Mouse (Mus musculus) limb, embryonic 15.5 days (tissue): ENCODE measurements around the gene Pacrg. TPM values are rescaled to one million over a fixed set of nuclear protein-coding genes. Genes with fewer than 3 reads are reported as not detected.

Source experiments
- ATAC-seq: fragments of 200-750 bp; cut with Nextera tagmentation; 2 replicates; pipeline ENCODE4 v1.8.0; 2017; ENCODE audit warnings: low read depth, moderate TSS enrichment; ENCODE audit not compliant: insufficient number of reproducible peaks, low FRiP score, low TSS enrichment
- H3K27ac ChIP-seq: fragments of 300-500 bp; sonication (generic); 2 replicates; pipeline ENCODE4 v1.5.1; 2015; ENCODE audit warnings: moderate library complexity, mild to moderate bottlenecking, inconsistent platforms
- H3K27me3 ChIP-seq: fragments of 300-500 bp; sonication (generic); 2 replicates; pipeline ENCODE4 v1.6.1; 2015; ENCODE audit warnings: inconsistent platforms
- H3K36me3 ChIP-seq: fragments of 300-500 bp; sonication (generic); 2 replicates; pipeline ENCODE4 v1.6.1; 2015; ENCODE audit warnings: inconsistent platforms
- H3K4me1 ChIP-seq: fragments of 300-500 bp; sonication (generic); 2 replicates; pipeline ENCODE4 v1.6.1; 2015; ENCODE audit warnings: inconsistent platforms
- H3K4me2 ChIP-seq: fragments of 300-500 bp; sonication (generic); 2 replicates; pipeline ENCODE4 v1.6.1; 2015; ENCODE audit warnings: mild to moderate bottlenecking, inconsistent platforms
- H3K4me3 ChIP-seq: fragments of 300-500 bp; sonication (generic); 2 replicates; pipeline ENCODE4 v1.5.1; 2015; ENCODE audit warnings: mild to moderate bottlenecking, inconsistent platforms
- H3K9ac ChIP-seq: fragments of 300-500 bp; sonication (generic); 2 replicates; pipeline ENCODE4 v1.6.1; 2015; ENCODE audit warnings: inconsistent platforms
- H3K9me3 ChIP-seq: fragments of 300-500 bp; sonication (generic); 2 replicates; pipeline ENCODE4 v1.6.1; 2016; ENCODE audit warnings: inconsistent platforms
- WGBS: fragments of 180-500 bp; shearing (Covaris S2); methylation state at CpG from one replicate; pipeline ENCODE4 v1.1.7; 2015; 5-methylcytosine and 5-hydroxymethylcytosine counted together
- polyA plus RNA-seq: library from polyadenylated mRNA; unstranded; fragments of >200 nt; fragmentation: Nextera tagmentation; extraction: Ambion mirVana; gene quantifications from 2 replicates; pipeline ENCODE4 v1.2.1, GENCODE M21; 2015

The Pacrg gene
- polyA plus RNA-seq, 1 experiment from 2014 or later = 1.1 TPM

DNA sequence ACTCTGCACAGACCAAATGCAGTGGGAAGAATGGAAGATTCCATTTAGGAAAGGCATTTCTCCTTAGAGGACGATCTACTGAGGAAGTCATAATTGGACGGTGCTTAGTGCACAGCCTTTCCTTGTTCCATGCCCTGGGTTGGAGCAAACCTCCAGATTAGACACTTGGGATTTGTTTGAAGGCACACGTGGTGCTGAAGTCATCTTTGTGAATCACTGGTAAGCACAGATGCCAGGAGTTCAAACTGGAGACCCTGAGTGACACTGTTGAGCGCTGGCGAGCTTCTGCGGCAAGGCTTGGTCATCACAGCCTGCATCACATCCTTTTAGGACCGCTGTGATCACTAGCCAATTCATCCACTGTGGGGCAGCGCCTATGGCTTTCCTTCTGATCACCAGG, 385.7 kb downstream of the Pacrg start:
- no peaks in the 10 kb centered on the region for H3K36me3 ChIP-seq
- H3K27me3 ChIP-seq = no peaks in the 10 kb centered on the region
- H3K9ac ChIP-seq = no peak overlapping the region
- ATAC-seq = no peak
- no peak overlapping the region for H3K4me2 ChIP-seq
- no peaks in the 10 kb centered on the region for H3K9me3 ChIP-seq
- peaks cover 9% of the 10 kb centered on the region; the same call in 1 of the 2 replicates for H3K4me1 ChIP-seq
- 82% methylated on average over 8 of the region's 8 CpGs for WGBS
- H3K27ac ChIP-seq = no peak overlapping the region
- H3K4me3 ChIP-seq = no peak overlapping the region

DNA sequence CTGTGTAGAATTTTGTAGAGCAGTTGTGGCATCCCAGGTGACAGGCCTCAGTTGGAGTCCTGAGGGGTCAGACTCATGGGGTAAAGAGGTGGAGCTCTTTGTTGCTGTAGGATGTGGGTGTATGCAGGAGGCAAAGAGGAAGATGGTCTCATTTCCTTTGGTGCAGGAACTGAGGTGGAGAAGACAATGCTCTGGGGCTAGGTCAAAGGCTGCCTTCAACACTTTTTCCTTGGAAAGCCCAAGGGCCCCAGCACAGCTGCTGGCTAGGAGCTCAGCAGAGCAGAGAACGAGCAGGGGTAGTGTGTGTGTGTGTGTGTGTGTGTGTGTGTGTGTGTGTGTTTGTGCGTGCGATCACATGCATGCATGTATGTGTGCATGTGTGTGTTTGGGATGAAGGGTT, 387.3 kb downstream of the Pacrg start:
- 83% methylated on average over 3 of the region's 3 CpGs for WGBS
- ATAC-seq = no peak
- Histone ChIP-seq H3K36me3 (no peaks in the 10 kb centered on the region), H3K4me2 (no peak overlapping the region), H3K9me3 (no peaks in the 10 kb centered on the region), H3K27me3 (no peaks in the 10 kb centered on the region), H3K9ac (no peak overlapping the region), H3K4me1 (peaks cover 9% of the 10 kb centered on the region; the same call in 1 of the 2 replicates), H3K4me3 (no peak overlapping the region), H3K27ac (no peak overlapping the region)

DNA sequence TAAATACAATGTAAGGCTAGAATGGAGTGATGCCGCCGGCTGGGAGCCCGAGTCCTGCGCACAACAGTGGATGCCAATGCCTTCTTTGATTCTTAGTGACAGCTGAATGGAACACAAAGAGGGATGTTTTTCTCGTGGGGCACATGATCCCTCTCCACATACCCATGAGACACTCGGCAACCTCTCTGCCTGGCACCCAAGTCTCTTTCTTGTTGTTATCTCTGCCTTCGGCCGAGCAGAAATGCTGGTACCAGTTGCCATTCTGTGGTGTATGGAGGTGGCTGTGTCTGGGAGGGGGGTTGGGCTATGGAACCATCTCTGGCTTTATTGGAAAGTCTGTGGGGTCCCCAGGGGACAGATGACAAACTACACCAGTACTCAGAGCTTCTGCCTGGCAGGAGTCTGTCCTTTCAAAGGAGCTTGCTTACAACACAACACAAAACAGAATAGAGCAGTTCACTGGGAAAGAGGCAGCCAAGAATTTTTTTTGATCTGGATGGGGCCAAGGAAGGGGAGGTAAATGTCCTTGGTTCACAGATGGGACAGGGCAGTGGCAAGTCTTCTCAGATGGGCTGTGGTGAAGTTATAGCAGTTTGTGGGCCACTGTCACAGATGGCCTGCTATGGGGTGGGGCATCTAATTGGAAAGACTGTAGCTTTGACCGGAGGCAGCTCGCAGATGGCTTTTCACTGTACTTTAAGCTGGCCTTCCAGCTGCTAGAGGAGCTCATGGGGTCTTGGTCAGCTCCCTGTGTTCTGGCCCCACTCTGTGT, 388.6 kb downstream of the Pacrg start:
- Histone ChIP-seq H3K4me2 (no peak overlapping the region), H3K27me3 (no peaks in the 10 kb centered on the region), H3K4me1 (peaks cover 9% of the 10 kb centered on the region; the same call in 1 of the 2 replicates), H3K9me3 (no peaks in the 10 kb centered on the region), H3K27ac (no peak overlapping the region), H3K4me3 (no peak overlapping the region), H3K36me3 (no peaks in the 10 kb centered on the region), H3K9ac (no peak overlapping the region)
- no peak for ATAC-seq
- 80% methylated on average over 10 of the region's 10 CpGs for WGBS

DNA sequence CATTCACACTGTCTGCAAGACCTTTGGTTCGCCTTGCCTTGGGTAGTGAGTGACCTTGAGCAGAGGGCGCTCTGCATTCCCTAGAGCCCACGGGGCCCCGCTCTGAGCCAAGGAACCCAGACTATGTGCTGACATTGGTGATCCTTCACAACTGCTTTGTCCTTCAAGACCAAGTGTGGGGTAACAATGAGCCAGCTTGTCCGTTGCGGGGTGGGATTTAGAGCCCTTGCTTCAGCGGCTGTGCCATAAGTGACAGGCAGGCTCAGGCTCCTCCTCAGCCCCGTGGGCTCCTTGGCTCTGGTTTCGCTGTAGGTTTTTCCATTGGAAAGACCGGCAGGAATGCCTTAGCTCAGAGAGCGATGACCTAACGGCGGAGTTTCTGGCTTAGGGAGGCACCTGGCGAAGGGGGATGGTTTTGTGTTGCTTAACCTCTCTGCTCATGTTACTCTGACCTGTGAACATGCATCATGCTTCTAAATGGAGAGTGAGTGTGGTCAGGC, 390.3 kb downstream of the Pacrg start:
- WGBS = 63% methylated on average over 14 of the region's 14 CpGs

DNA sequence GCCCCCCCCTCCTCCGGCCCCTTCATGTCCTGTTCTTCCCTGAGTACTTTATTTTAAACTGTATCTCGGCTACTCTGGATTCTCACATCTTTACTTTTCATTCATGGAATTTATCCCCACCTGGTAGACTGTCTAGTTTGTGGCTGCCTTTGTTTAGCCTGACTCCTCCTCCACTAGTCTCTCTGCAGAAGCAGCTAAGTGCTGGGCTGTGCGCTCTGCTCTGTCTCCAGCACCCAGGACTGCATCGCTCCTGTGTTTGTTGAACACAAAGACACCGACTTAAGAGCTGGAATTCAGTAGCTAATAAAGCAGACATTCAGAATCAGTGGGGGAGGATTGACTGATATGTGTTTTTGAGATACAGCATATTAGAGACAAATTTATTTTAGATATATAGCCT, 391.7 kb downstream of the Pacrg start:
- no peak for ATAC-seq
- no peak overlapping the region for H3K4me3 ChIP-seq
- no peak overlapping the region for H3K4me2 ChIP-seq
- WGBS = 72% methylated on average over 5 of the region's 5 CpGs
- no peaks in the 10 kb centered on the region for H3K36me3 ChIP-seq
- peaks cover 9% of the 10 kb centered on the region; the same call in 1 of the 2 replicates for H3K4me1 ChIP-seq
- no peak overlapping the region for H3K27ac ChIP-seq
- H3K27me3 ChIP-seq = no peaks in the 10 kb centered on the region
- no peak overlapping the region for H3K9ac ChIP-seq
- H3K9me3 ChIP-seq = no peaks in the 10 kb centered on the region

More for the DNA sequence above, 390.3 kb downstream of the Pacrg start:
- H3K27me3 ChIP-seq = no peaks in the 10 kb centered on the region
- H3K4me1 ChIP-seq = peaks cover 9% of the 10 kb centered on the region; the same call in 1 of the 2 replicates
- peak overlapping the region; percentile 54; the same call in 1 of the 2 replicates for H3K27ac ChIP-seq
- H3K36me3 ChIP-seq = no peaks in the 10 kb centered on the region
- H3K4me2 ChIP-seq = no peak overlapping the region
- peak; percentile 50; the same call in 1 of the 2 replicates for ATAC-seq
- no peaks in the 10 kb centered on the region for H3K9me3 ChIP-seq
- H3K4me3 ChIP-seq = no peak overlapping the region
- H3K9ac ChIP-seq = no peak overlapping the region

DNA sequence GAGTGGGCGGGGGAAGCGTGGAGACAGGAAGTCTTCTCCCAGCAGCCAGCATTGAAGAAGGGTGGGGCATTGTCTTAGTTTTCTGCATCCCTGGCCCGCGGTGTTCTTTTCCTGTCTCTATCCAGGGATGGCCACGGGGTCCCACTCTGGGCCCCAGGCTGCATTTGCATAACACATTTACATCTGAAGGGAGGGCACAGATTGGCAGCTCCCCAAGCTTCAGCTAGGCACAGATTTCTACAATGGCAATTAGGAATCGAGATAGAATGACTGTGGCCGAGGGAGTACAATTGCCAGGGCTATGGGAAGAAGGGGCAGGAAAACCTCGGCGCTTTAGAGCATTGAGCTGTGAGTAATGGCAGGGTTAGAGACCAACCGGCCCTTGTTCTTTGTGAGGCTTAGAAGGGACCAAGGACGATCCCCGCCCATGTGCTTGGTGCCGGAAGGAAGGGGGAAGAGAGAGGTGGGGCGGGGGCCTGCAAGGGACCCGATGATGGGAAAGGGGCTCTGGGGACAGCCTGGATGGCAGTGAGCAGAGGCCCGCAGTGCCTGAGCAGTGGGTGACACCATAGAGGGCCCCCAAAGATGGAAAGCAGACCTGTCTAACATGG, 398.5 kb downstream of the Pacrg start:
- no peak for ATAC-seq

DNA sequence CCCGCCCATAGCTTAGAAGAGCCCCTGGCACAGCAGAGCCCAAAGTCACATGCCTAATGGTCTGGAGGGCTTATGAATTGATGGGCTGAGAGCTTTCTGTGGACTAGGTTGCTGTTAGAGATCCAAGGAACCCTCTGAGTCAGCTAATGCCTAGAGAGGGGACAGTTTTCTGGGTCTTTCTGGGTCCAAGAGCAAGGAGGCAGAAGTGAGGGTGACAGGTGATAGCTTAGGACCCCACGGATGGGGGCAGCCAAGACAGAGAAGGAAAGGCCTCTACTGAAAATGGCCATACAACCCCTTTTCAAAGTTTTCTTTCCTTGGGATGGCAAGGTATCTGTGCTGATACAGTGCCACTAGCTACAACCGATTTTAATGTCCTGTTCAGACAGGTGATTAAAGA, 399.1 kb downstream of the Pacrg start:
- Histone ChIP-seq H3K4me1 (peaks cover 4% of the 10 kb centered on the region; the same call in 1 of the 2 replicates), H3K36me3 (no peaks in the 10 kb centered on the region), H3K27me3 (no peaks in the 10 kb centered on the region), H3K4me2 (no peak overlapping the region), H3K4me3 (no peak overlapping the region), H3K27ac (no peak overlapping the region), H3K9ac (no peak overlapping the region), H3K9me3 (no peaks in the 10 kb centered on the region)
- ATAC-seq = no peak
- WGBS = 81% methylated on average over 3 of the region's 3 CpGs

More for the DNA sequence above, 398.5 kb downstream of the Pacrg start:
- peaks cover 4% of the 10 kb centered on the region; the same call in 1 of the 2 replicates for H3K4me1 ChIP-seq
- H3K27ac ChIP-seq = no peak overlapping the region
- H3K27me3 ChIP-seq = no peaks in the 10 kb centered on the region
- 50% methylated on average over 16 of the region's 16 CpGs for WGBS
- H3K36me3 ChIP-seq = no peaks in the 10 kb centered on the region
- no peak overlapping the region for H3K4me3 ChIP-seq
- H3K4me2 ChIP-seq = no peak overlapping the region
- H3K9me3 ChIP-seq = no peaks in the 10 kb centered on the region
- H3K9ac ChIP-seq = no peak overlapping the region

DNA sequence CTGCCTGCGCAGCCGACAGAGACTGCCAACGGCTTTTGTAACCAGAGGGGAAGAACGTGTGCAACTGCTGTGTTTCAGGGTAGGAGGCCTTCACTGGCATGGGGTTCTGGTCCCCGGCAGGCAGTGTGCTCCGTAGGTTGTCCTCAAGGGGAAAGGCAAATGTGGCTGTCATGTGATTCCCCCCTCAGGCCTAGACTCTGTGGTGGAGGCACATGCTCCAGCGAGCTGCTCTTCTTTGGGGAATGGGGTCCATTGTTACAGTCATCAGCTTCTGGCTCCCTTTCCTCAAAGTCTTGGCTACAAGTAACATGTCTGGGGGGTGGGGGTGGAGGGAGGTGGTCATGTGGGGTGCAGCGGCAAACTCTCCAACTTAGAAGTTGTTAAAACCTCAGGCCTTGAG, 400.3 kb downstream of the Pacrg start:
- no peak for ATAC-seq
- no peak overlapping the region for H3K4me3 ChIP-seq
- no peaks in the 10 kb centered on the region for H3K36me3 ChIP-seq
- no peaks in the 10 kb centered on the region for H3K9me3 ChIP-seq
- peaks cover 4% of the 10 kb centered on the region; the same call in 1 of the 2 replicates for H3K4me1 ChIP-seq
- 68% methylated on average over 8 of the region's 8 CpGs for WGBS
- H3K9ac ChIP-seq = no peak overlapping the region
- no peaks in the 10 kb centered on the region for H3K27me3 ChIP-seq
- no peak overlapping the region for H3K4me2 ChIP-seq
- H3K27ac ChIP-seq = no peak overlapping the region

DNA sequence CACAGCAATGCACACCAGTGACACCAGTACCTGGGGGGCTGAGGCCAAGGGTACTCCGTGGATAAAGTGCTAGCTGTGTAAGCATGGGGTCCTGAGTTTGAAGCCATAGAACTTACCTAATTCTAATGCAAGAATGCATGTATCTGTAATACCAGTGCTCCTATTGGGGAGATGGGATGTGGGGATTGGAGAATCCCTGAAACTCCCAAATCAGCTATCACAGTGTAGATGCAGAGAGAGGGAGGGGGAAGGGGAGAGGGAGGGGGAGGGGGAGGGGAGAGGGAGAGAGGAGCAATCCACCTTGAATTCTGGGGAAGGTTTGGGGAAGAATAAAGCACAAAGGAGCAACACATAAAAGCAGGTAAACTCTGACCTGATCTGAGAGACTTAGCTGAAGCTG, 405.2 kb downstream of the Pacrg start:
- Histone ChIP-seq H3K27ac (no peak overlapping the region), H3K4me2 (no peak overlapping the region), H3K9me3 (no peaks in the 10 kb centered on the region), H3K9ac (no peak overlapping the region), H3K4me3 (no peak overlapping the region), H3K4me1 (no peaks in the 10 kb centered on the region), H3K36me3 (no peaks in the 10 kb centered on the region), H3K27me3 (no peaks in the 10 kb centered on the region)
- WGBS = 44% methylated on average over 1 of the region's 1 CpGs
- ATAC-seq = no peak

DNA sequence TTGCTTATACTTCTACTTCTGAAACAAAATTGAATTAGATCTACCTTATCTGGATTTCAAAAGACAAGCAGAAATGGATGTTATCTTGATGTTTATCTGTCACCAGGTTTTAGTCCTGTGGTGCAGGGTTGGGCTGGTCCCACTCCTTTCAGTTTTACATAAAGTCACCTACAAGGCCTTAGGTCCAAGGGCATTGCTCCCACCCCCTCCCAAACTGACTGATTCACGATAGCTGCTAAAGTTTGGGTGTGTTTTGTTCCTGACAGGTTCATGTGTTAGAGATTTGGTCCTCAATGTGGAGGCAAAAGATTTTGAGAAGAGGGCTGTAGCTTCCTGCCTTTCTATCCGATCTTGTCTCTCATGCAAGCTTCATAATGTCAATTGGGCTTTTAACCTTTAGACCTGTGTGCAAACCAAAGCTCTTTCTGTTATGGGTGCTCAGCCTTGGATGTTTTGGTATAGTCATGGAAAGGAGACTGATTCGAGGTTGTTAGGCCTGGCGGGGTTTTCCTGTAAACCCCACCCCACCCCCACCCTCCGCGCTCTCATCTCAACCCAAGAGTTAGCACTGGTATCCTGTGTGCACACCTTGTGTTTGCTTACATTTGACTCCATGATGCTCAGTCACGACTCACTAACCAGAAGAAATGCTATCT, 407.5 kb downstream of the Pacrg start:
- WGBS = 86% methylated on average over 7 of the region's 7 CpGs
- H3K4me3 ChIP-seq = no peak overlapping the region
- H3K36me3 ChIP-seq = no peaks in the 10 kb centered on the region

DNA sequence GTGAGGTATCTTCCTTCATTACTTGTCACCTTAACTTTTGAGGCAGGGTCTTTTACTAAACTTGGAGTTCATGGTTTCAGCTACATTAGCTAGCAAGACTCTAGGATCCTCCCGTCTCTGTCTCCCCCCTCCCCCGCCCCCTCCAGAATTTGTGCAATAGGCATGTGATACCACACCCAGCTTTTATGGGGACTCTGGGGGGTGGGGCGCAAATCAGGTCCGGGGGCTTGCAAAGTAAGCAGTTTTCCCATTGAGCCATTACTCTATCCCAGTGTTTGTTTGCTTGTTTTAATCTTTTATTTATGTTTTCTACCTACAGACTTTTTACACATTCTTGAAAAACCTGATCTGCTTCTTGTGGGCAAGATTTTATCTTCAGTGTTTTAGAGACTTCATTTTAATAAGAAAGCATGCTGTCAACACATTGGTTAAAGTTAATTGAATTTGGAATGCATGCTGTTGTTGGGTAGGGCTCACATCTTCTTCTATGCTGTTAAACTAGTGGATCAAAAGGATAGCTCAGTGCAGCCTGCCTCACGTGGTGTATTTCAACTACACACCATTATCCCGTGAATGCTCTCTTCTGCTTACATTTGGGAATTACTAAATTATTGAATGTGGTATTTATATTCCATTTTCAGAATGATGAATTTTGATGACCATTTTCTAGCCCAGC, 408.1 kb downstream of the Pacrg start:
- no peaks in the 10 kb centered on the region for H3K27me3 ChIP-seq
- ATAC-seq = no peak
- no peak overlapping the region for H3K4me2 ChIP-seq
- 45% methylated on average over 6 of the region's 6 CpGs for WGBS
- H3K4me3 ChIP-seq = no peak overlapping the region
- no peaks in the 10 kb centered on the region for H3K9me3 ChIP-seq
- H3K9ac ChIP-seq = no peak overlapping the region
- H3K27ac ChIP-seq = no peak overlapping the region
- H3K4me1 ChIP-seq = no peaks in the 10 kb centered on the region
- H3K36me3 ChIP-seq = no peaks in the 10 kb centered on the region

More for the DNA sequence above, 407.5 kb downstream of the Pacrg start:
- H3K27ac ChIP-seq = no peak overlapping the region
- H3K4me2 ChIP-seq = no peak overlapping the region
- no peaks in the 10 kb centered on the region for H3K4me1 ChIP-seq
- no peaks in the 10 kb centered on the region for H3K9me3 ChIP-seq
- ATAC-seq = no peak
- no peak overlapping the region for H3K9ac ChIP-seq
- H3K27me3 ChIP-seq = no peaks in the 10 kb centered on the region
